Mouse (Mus musculus): ENCODE measurements around the gene Gm17783. TPM values are rescaled to one million over a fixed set of nuclear protein-coding genes. Genes with fewer than 3 reads are reported as not detected.
A peak's percentile ranks its signal among the peaks of the same experiment; 100 is the strongest.
"Not testable (repeated sequence)": the region's sequence is repeated elsewhere in the genome, so short reads cannot be mapped to it uniquely, and the experiment has no call there.

The Gm17783 gene
- total RNA-seq (2021): not detected in 2 replicates
- long read RNA-seq, experiment 1: 0 reads
- long read RNA-seq, experiment 2: 0 reads

- no peak for DNase-seq
Measured at GRCm38 (mm10) chr16:45531950-45532349, at the start of gene Gm17783. TSS of gene Gm17783 (minus strand) at chr16:45532050.

GRCm38 (mm10) chr16:45579883-45580282 is 48.0 kb upstream of the Gm17783 start:
- no peak for DNase-seq

GRCm38 (mm10) chr16:45572307-45572706 is 40.5 kb upstream of the Gm17783 start:
- no peak for DNase-seq

- DNase-seq: no peak
Measured at GRCm38 (mm10) chr16:45561747-45562146, 29.9 kb upstream of the Gm17783 start.

GRCm38 (mm10) chr16:45551579-45551978 is 19.7 kb upstream of the Gm17783 start:
- no peak for DNase-seq

- DNase-seq: no peak
Measured at GRCm38 (mm10) chr16:45547982-45548381, 16.1 kb upstream of the Gm17783 start.

GRCm38 (mm10) chr16:45544341-45544740 is 12.5 kb upstream of the Gm17783 start:
- DNase-seq: no peak

GRCm38 (mm10) chr16:45542108-45542507 is 10.3 kb upstream of the Gm17783 start:
- no peak for DNase-seq

- DNase-seq: not testable (repeated sequence)
Measured at GRCm38 (mm10) chr16:45538342-45538741, 6.5 kb upstream of the Gm17783 start.

GRCm38 (mm10) chr16:45535009-45535408 is 3.2 kb upstream of the Gm17783 start, which contains the start of gene Slc9c1:
TSS of gene Slc9c1 (plus strand) at chr16:45535309.
- no peak for DNase-seq

- no peak for DNase-seq
Measured at GRCm38 (mm10) chr16:45525551-45525950, 6.3 kb downstream of the Gm17783 start.

GRCm38 (mm10) chr16:45495326-45495725 is 36.5 kb downstream of the Gm17783 start:
- DNase-seq: peak; percentile 7

GRCm38 (mm10) chr16:45492927-45493326 is 38.9 kb downstream of the Gm17783 start, which contains the start of gene Gm609:
TSS of gene Gm609 (minus strand) at chr16:45492969.
- no peak for DNase-seq

- DNase-seq: no peak
Measured at GRCm38 (mm10) chr16:45476991-45477390, 54.9 kb downstream of the Gm17783 start.

GRCm38 (mm10) chr16:45471836-45472235 is 60.0 kb downstream of the Gm17783 start:
- not testable (repeated sequence) for DNase-seq

Other genes with a start within 250 kb of the Gm17783 start
- 59.7 and 90.5 TPM in 2 replicates for gene Cd200, start 123.0 kb downstream of the Gm17783 start, total RNA-seq (2021)
- gene Gm609, start 39.1 kb downstream of the Gm17783 start, total RNA-seq (2021): 0.11 and 0.19 TPM in 2 replicates
- not detected in 2 replicates for gene Slc9c1, start 3.3 kb upstream of the Gm17783 start, total RNA-seq (2021)
- gene Gcsam, start 78.3 kb upstream of the Gm17783 start, total RNA-seq (2021): 0.34 TPM in 1 of 2 replicates, not detected in the other
- gene BC016579, start 122.0 kb upstream of the Gm17783 start, total RNA-seq (2021): 0.15 TPM in 1 of 2 replicates, not detected in the other
- 0.19 and 1.2 TPM in 2 replicates for gene Tmprss7, start 161.6 kb upstream of the Gm17783 start, total RNA-seq (2021)
- 4.1 and 7.3 TPM in 2 replicates for gene Tagln3, start 192.6 kb upstream of the Gm17783 start, total RNA-seq (2021)
- gene Abhd10, start 210.9 kb upstream of the Gm17783 start, total RNA-seq (2021): 25.0 and 25.9 TPM in 2 replicates

All from adrenal gland, postnatal 14 days (tissue).